Mouse (Mus musculus) C2C12 (cell line): ENCODE results near the gene Mroh8.

Experiments used
- CEBPB ChIP-seq: IDR thresholded peaks from one replicate; pipeline ENCODE4 v1.6.1; 2011; ENCODE audit warnings: low read depth, mild to moderate bottlenecking, control low read depth, moderate library complexity
- CTCF ChIP-seq: IDR thresholded peaks from one replicate; pipeline ENCODE4 v1.5.1; 2011; ENCODE audit not compliant: control insufficient read depth, insufficient read depth, insufficient read length
- FOSL1 ChIP-seq: IDR thresholded peaks from one replicate; pipeline ENCODE4 v1.8.0; 2011; ENCODE audit warnings: mild to moderate bottlenecking, low read length; ENCODE audit not compliant: poor library complexity, insufficient read depth, severe bottlenecking
- MAX ChIP-seq: IDR thresholded peaks from one replicate; pipeline ENCODE4 v1.6.1; 2011; ENCODE audit warnings: mild to moderate bottlenecking, control low read depth
- MYOD1 ChIP-seq: IDR thresholded peaks from one replicate; pipeline ENCODE4 v1.6.1; 2011; ENCODE audit warnings: low read depth; ENCODE audit not compliant: control insufficient read depth, insufficient read length
- MYOG ChIP-seq: IDR thresholded peaks from one replicate; pipeline ENCODE4 v1.6.1; 2011; ENCODE audit not compliant: control insufficient read depth, insufficient read length; ENCODE audit errors: extremely low read depth
- USF1 ChIP-seq: IDR thresholded peaks from one replicate; pipeline ENCODE4 v1.6.1; 2011; ENCODE audit warnings: low read depth, mild to moderate bottlenecking, control low read depth, moderate library complexity

DNA sequence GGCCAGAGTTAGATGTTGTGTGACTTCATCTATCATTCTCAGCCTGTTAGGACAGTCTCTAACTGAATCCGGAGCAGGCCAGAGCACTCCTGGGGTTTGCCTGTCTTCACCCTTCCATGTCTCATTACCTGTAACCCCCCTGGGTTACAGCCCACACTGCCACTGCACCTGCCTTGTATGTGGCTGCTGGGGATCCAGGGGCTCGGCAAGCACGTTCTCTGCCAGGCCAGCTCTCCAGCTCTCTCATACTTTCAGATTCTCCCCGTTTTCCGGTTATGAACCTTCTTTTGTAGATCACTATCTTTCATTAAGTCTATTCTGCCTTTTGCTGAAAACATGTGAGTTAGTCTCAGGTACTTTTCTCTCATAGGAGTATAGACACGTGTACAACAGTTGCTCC lies 77.0 kb downstream of the Mroh8 start:
- TF ChIP-seq CTCF (no peak), USF1 (no peak), MYOG (no peak), MAX (no peak), CEBPB (no peak), MYOD1 (no peak), FOSL1 (no peak)
